Mouse (Mus musculus) megakaryocyte, embryonic 14.5 days (primary cell): ENCODE data around the gene Clybl.

Experiments used
- FLI1 ChIP-seq: IDR thresholded peaks from 2 replicates; pipeline ENCODE4 v1.6.1; 2012; ENCODE audit warnings: low read length, inconsistent platforms, mixed read lengths
- GATA1 ChIP-seq: IDR thresholded peaks from 3 replicates; pipeline ENCODE4 v1.6.1; 2012; ENCODE audit warnings: mixed read lengths, low read length, inconsistent platforms, borderline replicate concordance

- TF ChIP-seq GATA1 (no peak), FLI1 (no peak)
These were observed 43.0 kb downstream of the Clybl start for GRCm38 (mm10) chr14:122224501-122224928.
